Mouse (Mus musculus) myocyte (in vitro differentiated cells): ENCODE data around the gene Itga5. TPM values are rescaled to one million over a fixed set of nuclear protein-coding genes. Genes with fewer than 3 reads are reported as not detected.
A peak's percentile ranks its signal among the peaks of the same experiment; 100 is the strongest.

ENCODE experiments used
- H3K27me3 ChIP-seq: one replicate; pipeline ENCODE4 v1.6.1; 2011; ENCODE audit not compliant: control insufficient read depth, insufficient read depth, insufficient read length
- H3K36me3 ChIP-seq: one replicate; pipeline ENCODE4 v1.6.1; 2011; ENCODE audit not compliant: control insufficient read depth, insufficient read depth
- H3K4me2 ChIP-seq: one replicate; pipeline ENCODE4 v1.6.1; 2011; ENCODE audit warnings: low read depth, control low read depth
- H3K4me3 ChIP-seq: one replicate; pipeline ENCODE4 v1.5.1; 2011; ENCODE audit warnings: mild to moderate bottlenecking, control low read depth, moderate library complexity
- H3K79me2 ChIP-seq: one replicate; pipeline ENCODE4 v1.6.1; 2011; ENCODE audit not compliant: control insufficient read depth, insufficient read depth
- H3ac ChIP-seq: one replicate; pipeline ENCODE4 v1.6.1; 2011; ENCODE audit not compliant: control insufficient read depth, insufficient read length
- CEBPB ChIP-seq: IDR thresholded peaks from 2 replicates; pipeline ENCODE4 v1.6.1; 2011; ENCODE audit warnings: mild to moderate bottlenecking, moderate library complexity; ENCODE audit not compliant: poor library complexity, insufficient read depth, severe bottlenecking
- E2F4 ChIP-seq: IDR thresholded peaks from one replicate; pipeline ENCODE4 v1.6.1; 2011; ENCODE audit warnings: mild to moderate bottlenecking, control low read depth, moderate library complexity; ENCODE audit not compliant: insufficient read depth
- MAX ChIP-seq: IDR thresholded peaks from one replicate; pipeline ENCODE4 v1.6.1; 2011; ENCODE audit warnings: low read depth, mild to moderate bottlenecking, control low read depth
- MYOD1 ChIP-seq, 3 experiments: IDR thresholded peaks; one replicate each; pipeline ENCODE4 v1.6.1; 2011; ENCODE audit warnings: control low read depth in 2 of 3, low read depth in 2 of 3, mild to moderate bottlenecking in 2 of 3, moderate library complexity in 1 of 3; ENCODE audit not compliant: insufficient read length in 2 of 3, control insufficient read depth in 1 of 3
- MYOG ChIP-seq, 3 experiments: IDR thresholded peaks; one replicate each; pipeline ENCODE4 v1.6.1; 2011; ENCODE audit warnings: control low read depth in 2 of 3, low read depth in 2 of 3, mild to moderate bottlenecking in 2 of 3; ENCODE audit not compliant: insufficient read length in 2 of 3, control insufficient read depth in 1 of 3, insufficient read depth in 1 of 3
- POLR2A ChIP-seq: IDR thresholded peaks from one replicate; pipeline ENCODE4 v1.6.1; 2011; ENCODE audit warnings: low read depth, mild to moderate bottlenecking, control low read depth, moderate library complexity; ENCODE audit not compliant: insufficient read length
- POLR2AphosphoS2 ChIP-seq: IDR thresholded peaks from one replicate; pipeline ENCODE4 v1.6.1; 2011; ENCODE audit warnings: low read depth, control low read depth; ENCODE audit not compliant: insufficient read length
- REST ChIP-seq: IDR thresholded peaks from one replicate; pipeline ENCODE4 v1.6.1; 2011; ENCODE audit warnings: mild to moderate bottlenecking, control low read depth, moderate library complexity; ENCODE audit not compliant: insufficient read depth, insufficient read length
- SRF ChIP-seq: IDR thresholded peaks from one replicate; pipeline ENCODE4 v1.6.1; 2011; ENCODE audit warnings: low read depth; ENCODE audit not compliant: control insufficient read depth, insufficient read length
- TCF12 ChIP-seq: IDR thresholded peaks from one replicate; pipeline ENCODE4 v1.6.1; 2011; ENCODE audit warnings: mild to moderate bottlenecking, control low read depth; ENCODE audit not compliant: poor library complexity, insufficient read depth, severe bottlenecking
- TCF3 ChIP-seq: IDR thresholded peaks from one replicate; pipeline ENCODE4 v1.6.1; 2011; ENCODE audit warnings: low read depth, control low read depth; ENCODE audit not compliant: insufficient read length
- USF1 ChIP-seq: IDR thresholded peaks from one replicate; pipeline ENCODE4 v1.6.1; 2011; ENCODE audit warnings: low read depth, mild to moderate bottlenecking, control low read depth, moderate library complexity
- polyA plus RNA-seq: library from polyadenylated mRNA; unstranded; fragments of >200 nt; fragmentation: generic; extraction: Trizol; gene quantifications from one replicate; pipeline ENCODE4 v1.2.1, GENCODE M21; 2012; ENCODE audit warnings: missing spikeins

Itga5 gene
- polyA plus RNA-seq, 1 experiment, result 162 TPM

DNA sequence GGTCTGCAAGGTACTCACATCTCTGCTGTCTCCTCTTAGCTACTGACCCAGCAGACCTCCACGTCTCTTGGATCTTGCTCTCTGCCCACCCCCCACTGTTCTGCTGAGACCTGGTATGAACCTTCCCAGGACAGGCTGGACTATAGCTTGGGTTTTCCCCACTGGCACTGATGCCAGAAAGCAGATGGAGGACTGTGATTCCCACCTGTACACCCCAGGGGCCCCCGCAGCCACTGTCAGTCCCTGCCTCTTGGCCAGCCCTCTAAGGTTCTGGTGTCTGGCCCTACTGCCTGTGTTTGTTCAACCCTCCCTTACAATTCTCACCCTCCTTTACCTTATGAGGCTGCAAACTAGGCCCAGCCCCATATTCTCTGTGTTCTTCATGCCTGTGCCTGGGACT is 11.9 kb downstream of the Itga5 start:
- H3K4me3 ChIP-seq, result no peak overlapping the region
- no peaks in the 10 kb centered on the region for H3K27me3 ChIP-seq
- no peak overlapping the region for H3ac ChIP-seq
- no peak overlapping the region for H3K4me2 ChIP-seq
- no peak for TF ChIP-seq MAX
- no peak for TF ChIP-seq MYOD1 (IDR thresholded peaks at IDR 0.05; ENCODE audit: control insufficient read depth in 1 of 3, insufficient read length in 2 of 3, low read depth in 2 of 3)
- no peak for TF ChIP-seq POLR2A
- no peak for TF ChIP-seq REST
- no peak for TF ChIP-seq TCF12
- TF ChIP-seq TCF3, result no peak
- TF ChIP-seq CEBPB, result no peak
- TF ChIP-seq E2F4, result no peak
- TF ChIP-seq SRF, result no peak
- TF ChIP-seq POLR2AphosphoS2, result no peak
- no peak for TF ChIP-seq MYOG (IDR thresholded peaks at IDR 0.05; ENCODE audit: control insufficient read depth in 1 of 3, insufficient read depth in 1 of 3, insufficient read length in 2 of 3, low read depth in 2 of 3)
- TF ChIP-seq USF1, result no peak
- H3K36me3 ChIP-seq, result peaks cover 75% of the 10 kb centered on the region
- H3K79me2 ChIP-seq, result peaks cover 19% of the 10 kb centered on the region

DNA sequence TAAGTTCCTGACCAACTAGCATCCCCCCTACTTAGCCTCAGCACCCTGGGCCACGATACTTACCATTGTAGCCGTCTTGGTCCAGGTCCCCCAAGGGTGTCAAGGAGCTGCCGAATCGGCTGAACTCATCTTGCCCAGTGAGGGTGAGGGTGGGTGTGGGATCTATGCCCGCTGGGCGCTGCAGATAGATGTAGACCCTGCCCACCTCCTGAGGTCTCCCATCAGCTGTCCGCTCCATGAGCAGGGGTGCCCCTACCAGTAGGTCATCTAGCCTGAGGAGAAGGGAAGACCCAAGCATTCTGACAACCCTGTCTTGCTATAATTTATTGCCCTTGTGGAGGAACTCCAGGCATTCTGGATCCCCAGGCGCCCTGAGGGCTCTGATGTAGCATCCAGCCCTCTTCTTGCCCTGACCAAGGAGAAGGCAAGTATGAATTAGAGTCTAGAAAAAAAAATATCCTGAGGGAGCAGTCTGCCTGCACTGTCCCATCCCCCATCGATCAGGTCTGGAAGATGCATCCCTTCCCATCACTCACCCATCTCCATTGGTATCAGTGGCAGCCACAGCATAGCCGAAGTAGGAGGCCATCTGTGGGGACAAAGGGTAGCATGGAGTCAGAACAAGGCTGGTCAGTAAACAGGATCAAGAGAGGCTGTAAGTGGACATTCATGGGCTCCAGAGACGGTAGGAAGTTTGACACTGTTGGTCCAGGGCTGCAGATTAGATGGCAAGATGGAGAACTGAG is 12.9 kb downstream of the Itga5 start:
- Histone ChIP-seq H3K4me3 (no peak overlapping the region), H3K4me2 (no peak overlapping the region), H3K27me3 (no peaks in the 10 kb centered on the region), H3K36me3 (peaks cover 85% of the 10 kb centered on the region), H3ac (no peak overlapping the region), H3K79me2 (peaks cover 19% of the 10 kb centered on the region)
- no peak for TF ChIP-seq TCF3
- no peak for TF ChIP-seq USF1
- TF ChIP-seq POLR2A, result peak; percentile 8

GRCm38 (mm10) chr15:103352856-103353255 is 13.7 kb downstream of the Itga5 start:
- Histone ChIP-seq H3ac (no peak overlapping the region), H3K4me3 (no peak overlapping the region), H3K4me2 (no peak overlapping the region), H3K79me2 (peaks cover 12% of the 10 kb centered on the region), H3K36me3 (peaks cover 93% of the 10 kb centered on the region), H3K27me3 (no peaks in the 10 kb centered on the region)
- TF ChIP-seq CEBPB (0 out of 2 replicates have a peak, but pooled peaks have one; percentile 49), SRF (no peak), TCF3 (no peak), POLR2AphosphoS2 (peak; percentile 33)

DNA sequence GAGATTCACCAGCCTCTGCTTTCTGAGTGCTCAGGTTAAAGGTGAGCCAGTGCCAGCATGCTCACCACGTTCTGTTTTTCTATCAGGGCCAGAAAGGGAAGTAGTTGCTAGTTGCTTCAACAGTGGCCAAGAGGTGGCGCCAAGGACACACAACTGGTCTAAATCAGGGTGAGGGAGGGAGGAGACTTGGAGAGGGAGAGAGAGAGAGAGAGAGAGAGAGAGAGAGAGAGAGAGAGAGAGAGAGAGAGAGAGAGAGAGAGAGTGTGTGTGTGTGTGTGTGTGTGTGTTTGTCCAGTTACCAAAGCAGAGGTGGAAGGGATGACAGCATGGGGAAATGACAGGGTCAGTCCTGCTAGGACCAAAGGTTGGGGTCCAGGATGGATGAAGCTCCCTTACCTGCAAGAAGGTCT is 19.3 kb downstream of the Itga5 start:
- H3ac ChIP-seq, result no peak overlapping the region
- no peak overlapping the region for H3K4me2 ChIP-seq
- no peak for TF ChIP-seq USF1
- no peak for TF ChIP-seq POLR2A
- TF ChIP-seq POLR2AphosphoS2, result no peak
- no peak for TF ChIP-seq REST
- TF ChIP-seq TCF12, result no peak
- TF ChIP-seq E2F4, result no peak
- TF ChIP-seq TCF3, result no peak
- no peak for TF ChIP-seq SRF
- no peak for TF ChIP-seq MYOD1 (IDR thresholded peaks at IDR 0.05; ENCODE audit: control insufficient read depth in 1 of 3, insufficient read length in 2 of 3, low read depth in 2 of 3)
- TF ChIP-seq MAX, result no peak
- no peak for TF ChIP-seq CEBPB
- no peak for TF ChIP-seq MYOG (IDR thresholded peaks at IDR 0.05; ENCODE audit: control insufficient read depth in 1 of 3, insufficient read depth in 1 of 3, insufficient read length in 2 of 3, low read depth in 2 of 3)
- no peaks in the 10 kb centered on the region for H3K79me2 ChIP-seq
- no peaks in the 10 kb centered on the region for H3K27me3 ChIP-seq
- no peak overlapping the region for H3K4me3 ChIP-seq
- H3K36me3 ChIP-seq, result peaks cover 87% of the 10 kb centered on the region

- H3K4me3 ChIP-seq, result no peak overlapping the region
- H3ac ChIP-seq, result no peak overlapping the region
- no peak overlapping the region for H3K4me2 ChIP-seq
- TF ChIP-seq USF1, result no peak
- peak; percentile 78 for TF ChIP-seq POLR2AphosphoS2
- no peaks in the 10 kb centered on the region for H3K27me3 ChIP-seq
- H3K79me2 ChIP-seq, result no peaks in the 10 kb centered on the region
- H3K36me3 ChIP-seq, result peaks cover 74% of the 10 kb centered on the region
Observed at GRCm38 (mm10) chr15:103345789-103346188, 20.8 kb downstream of the Itga5 start.
